Mouse (Mus musculus) brain, embryonic 14.5 days (tissue): ENCODE data around the gene Arid3b.

ENCODE experiments used
- CTCF ChIP-seq: fragments of 200-500 bp; IDR thresholded peaks from 2 replicates; pipeline ENCODE4 v1.5.1; 2012; ENCODE audit warnings: inconsistent platforms, mild to moderate bottlenecking, moderate library complexity, borderline replicate concordance; ENCODE audit not compliant: insufficient read depth, insufficient read length; ENCODE audit errors: extremely low read depth
- POLR2A ChIP-seq: fragments of 200-500 bp; IDR thresholded peaks from 2 replicates; pipeline ENCODE4 v1.6.1; 2012; ENCODE audit warnings: mild to moderate bottlenecking, inconsistent platforms, borderline replicate concordance; ENCODE audit not compliant: poor library complexity, insufficient read depth, insufficient read length, severe bottlenecking; ENCODE audit errors: extremely low read depth

DNA sequence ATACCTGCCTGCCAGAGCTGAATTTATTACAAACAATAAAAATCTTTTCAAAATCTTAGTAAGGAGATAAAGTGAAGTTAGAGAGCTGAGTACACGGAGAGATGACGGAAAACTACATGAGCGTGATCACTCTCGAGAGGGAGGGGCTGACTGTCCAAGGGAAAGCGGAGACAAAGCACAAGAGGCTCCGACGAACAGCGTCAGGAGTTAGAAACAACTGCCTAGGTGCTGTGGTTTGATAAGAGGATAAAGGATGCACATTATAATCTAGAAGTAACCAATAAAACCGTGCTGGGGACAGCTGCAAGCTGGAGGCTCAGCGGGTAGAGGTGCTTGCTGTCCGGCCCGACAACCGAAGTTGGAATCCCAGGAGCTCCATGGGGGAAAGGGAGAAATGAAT lies 13.8 kb downstream of the Arid3b start:
- no peak for TF ChIP-seq POLR2A
- no peak for TF ChIP-seq CTCF
